Mouse (Mus musculus): ENCODE results near the gene Cdk5rap3. TPM values are rescaled to one million over a fixed set of nuclear protein-coding genes. Genes with fewer than 3 reads are reported as not detected.

The Cdk5rap3 gene
- polyA plus RNA-seq (2015; fragmentation: Nextera tagmentation; extraction: Ambion mirVana): 38.3 and 38.4 TPM in 2 replicates

DNA sequence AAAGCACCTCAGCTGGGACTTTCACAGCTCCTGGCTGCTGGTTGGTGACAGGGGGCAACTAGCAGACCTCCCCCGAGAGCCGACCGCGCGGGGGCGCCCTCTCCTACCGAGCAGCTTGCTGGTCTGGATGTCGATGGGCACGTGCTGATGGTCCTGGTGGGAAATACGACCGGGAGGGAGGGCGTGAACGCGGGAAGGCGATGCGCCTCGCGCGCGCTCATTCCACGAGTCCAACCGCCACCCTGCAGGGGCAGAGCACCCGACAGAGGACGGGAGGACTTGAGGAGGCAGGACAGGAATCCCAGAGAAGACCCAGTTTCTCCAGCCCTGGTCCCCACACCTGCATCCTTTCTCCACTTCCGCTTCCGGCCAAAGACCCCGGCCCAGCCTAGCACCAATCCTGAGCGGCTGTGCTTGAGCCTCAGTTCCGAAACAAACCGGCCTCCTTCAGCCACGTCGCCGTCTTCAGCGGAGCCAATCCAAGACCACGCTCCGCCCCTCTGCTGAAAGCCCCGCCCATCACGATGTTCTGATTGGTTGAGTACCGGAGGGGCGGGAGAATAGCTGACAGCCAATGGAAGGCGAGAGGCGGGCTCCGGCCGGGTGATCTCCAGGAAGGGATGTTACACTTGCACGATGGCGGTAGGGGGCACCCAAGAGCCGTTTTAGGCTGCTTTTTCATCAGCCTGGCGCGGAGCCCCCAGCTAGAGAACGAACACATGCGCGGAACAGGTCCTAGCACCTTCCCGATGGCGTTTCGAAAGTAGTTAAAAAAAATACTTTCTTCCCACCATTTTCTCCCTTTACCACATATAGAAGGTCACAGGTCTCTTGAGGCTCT, at the start of gene Cdk5rap3:
Cdk5rap3 (minus strand) TSS at position 453 of the 841 bp plus-strand sequence.
- Histone ChIP-seq H3K4me3 (ENCODE audit: low read depth, low read length) (peak within 1 kb of the TSS; percentile 63), H3K4me1 (ENCODE audit: insufficient read depth) (peaks cover 35% of the 10 kb centered on the region), H3K36me3 (replicated peaks; ENCODE audit: insufficient read depth, low read length) (peaks cover 9% of the 10 kb centered on the region), H3K4me2 (ENCODE audit: low read depth, low read length) (peak within 1 kb of the TSS; percentile 91), H3K9ac (replicated peaks) (peak within 1 kb of the TSS; percentile 75), H3K27me3 (ENCODE audit: insufficient read depth, low read length) (no peaks in the 10 kb centered on the region), H3K9me3 (ENCODE audit: low read length) (no peaks in the 10 kb centered on the region), H3K27ac (ENCODE audit: low read depth) (peak within 1 kb of the TSS; percentile 88)
- DNase-seq (peak; percentile 100), ATAC-seq (peak; percentile 91)
- WGBS (ENCODE audit: insufficient replicate concordance): 0% methylated on average over 55 of the region's 55 CpGs
- TF ChIP-seq CTCF (IDR thresholded peaks at IDR 0.05; ENCODE audit: low read depth): peak; percentile 97
- TF ChIP-seq EP300 (IDR thresholded peaks at IDR 0.05; ENCODE audit: low read depth): peak; percentile 82

DNA sequence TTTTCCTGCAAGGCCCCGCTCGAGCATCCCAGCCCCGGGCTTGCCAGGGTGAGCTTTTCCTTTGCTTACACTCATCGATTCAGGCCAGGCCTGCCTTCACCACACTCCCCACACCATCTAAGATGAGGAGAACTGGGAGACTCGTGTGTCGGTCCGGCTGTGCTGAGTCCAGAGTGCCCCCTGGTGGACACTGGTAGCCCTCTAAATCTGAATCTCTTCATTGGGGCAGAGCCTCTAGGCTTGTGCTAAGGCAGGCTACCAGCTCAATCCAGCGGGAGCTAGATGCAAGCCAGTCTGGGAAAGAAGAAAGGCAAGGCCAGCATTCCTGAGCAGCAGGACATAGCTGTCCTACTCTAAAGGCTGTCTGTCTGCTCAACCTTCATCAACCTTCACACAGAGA, 47.3 kb upstream of the Cdk5rap3 start:
- Histone ChIP-seq H3K9ac (replicated peaks) (no peak overlapping the region), H3K9me3 (ENCODE audit: low read length) (no peaks in the 10 kb centered on the region), H3K4me3 (ENCODE audit: low read depth, low read length) (no peak overlapping the region), H3K36me3 (replicated peaks; ENCODE audit: insufficient read depth, low read length) (peaks cover 54% of the 10 kb centered on the region), H3K27ac (ENCODE audit: low read depth) (peak overlapping the region; percentile 12; the same call in 1 of the 2 replicates), H3K4me2 (ENCODE audit: low read depth, low read length) (no peak overlapping the region), H3K4me1 (ENCODE audit: insufficient read depth) (peaks cover 19% of the 10 kb centered on the region), H3K27me3 (ENCODE audit: insufficient read depth, low read length) (no peaks in the 10 kb centered on the region)
- ATAC-seq (peak; percentile 71), DNase-seq (peak; percentile 91)
- TF ChIP-seq CTCF (IDR thresholded peaks at IDR 0.05; ENCODE audit: low read depth) (peak; percentile 98), EP300 (IDR thresholded peaks at IDR 0.05; ENCODE audit: low read depth) (no peak)
- WGBS (ENCODE audit: insufficient replicate concordance): 26% methylated on average over 8 of the region's 8 CpGs

DNA sequence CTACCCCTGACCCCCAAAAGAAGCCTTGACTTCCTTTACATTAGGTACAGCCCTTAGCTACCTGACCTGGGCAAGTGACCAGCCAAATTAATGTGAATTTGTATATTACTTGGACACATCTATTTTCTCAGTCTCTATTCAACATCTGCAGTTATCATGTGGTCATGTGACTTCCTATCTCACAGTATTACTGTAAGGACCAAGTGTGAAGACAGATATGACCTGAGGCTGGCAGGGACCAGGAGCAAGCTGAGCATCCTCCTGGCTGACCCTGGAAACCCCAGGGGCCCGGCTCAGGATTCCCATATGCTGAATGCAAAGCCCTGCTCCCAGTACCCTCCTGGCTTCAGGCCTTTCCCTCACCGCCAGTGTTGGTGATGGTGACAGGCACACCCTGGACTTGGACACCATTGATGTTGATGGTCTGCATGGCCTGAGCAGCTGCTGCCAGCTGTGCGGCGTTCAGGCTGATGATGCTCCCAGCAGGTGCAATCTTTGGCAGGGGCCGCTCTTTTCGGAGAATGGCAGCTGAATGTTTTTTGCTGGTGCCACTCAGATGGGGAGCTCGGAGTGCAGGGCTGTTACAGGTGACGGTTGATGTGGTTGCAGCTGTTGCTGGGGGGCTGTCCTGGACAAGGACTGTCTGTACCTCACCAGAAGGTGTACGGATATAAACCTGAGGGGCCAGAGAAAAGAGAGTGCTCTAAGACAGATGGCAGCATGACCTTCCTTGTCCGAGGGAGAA, 40.9 kb upstream of the Cdk5rap3 start:
- peaks cover 24% of the 10 kb centered on the region for H3K4me1 ChIP-seq (ENCODE audit: insufficient read depth)

DNA sequence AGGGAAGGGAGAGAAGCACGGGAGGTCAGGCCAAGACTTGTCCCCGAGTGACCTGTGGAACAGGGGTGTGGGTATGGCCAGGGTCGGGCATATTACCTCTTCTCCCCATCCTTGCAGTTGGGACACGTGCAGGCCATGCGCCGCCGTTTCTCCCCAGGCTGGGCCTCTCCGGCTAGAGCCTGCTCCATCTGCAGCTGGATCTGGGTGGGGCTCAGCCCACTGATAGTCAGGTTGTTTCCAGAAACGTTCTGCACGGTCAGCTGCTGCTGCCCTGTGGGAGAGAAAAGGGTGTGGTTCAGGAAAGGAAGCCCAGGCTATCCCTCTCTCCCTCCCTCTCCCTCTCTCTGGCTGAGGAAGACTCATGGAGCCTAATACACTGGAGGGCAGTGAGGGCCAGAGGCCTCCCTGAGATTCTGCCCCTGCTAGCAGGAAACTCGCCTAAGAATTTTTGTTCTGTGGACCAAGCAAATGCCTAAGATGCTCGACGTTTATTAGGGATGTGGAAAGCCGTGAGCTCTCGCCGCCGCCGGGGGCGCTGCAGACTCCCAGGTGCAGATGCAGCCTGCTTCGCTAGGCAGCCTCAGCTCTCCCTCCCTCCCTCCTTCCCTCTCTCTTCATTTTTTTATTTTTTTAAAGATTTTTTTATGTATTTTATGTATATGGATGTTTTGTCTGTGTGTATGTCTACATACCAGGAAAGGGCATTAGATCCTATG, 39.9 kb upstream of the Cdk5rap3 start:
- Histone ChIP-seq H3K9me3 (ENCODE audit: low read length) (no peaks in the 10 kb centered on the region), H3K36me3 (replicated peaks; ENCODE audit: insufficient read depth, low read length) (peaks cover 94% of the 10 kb centered on the region), H3K9ac (replicated peaks) (no peak overlapping the region), H3K4me1 (ENCODE audit: insufficient read depth) (peaks cover 24% of the 10 kb centered on the region), H3K27me3 (ENCODE audit: insufficient read depth, low read length) (no peaks in the 10 kb centered on the region), H3K27ac (ENCODE audit: low read depth) (peak overlapping the region; percentile 66), H3K4me3 (ENCODE audit: low read depth, low read length) (no peak overlapping the region), H3K4me2 (ENCODE audit: low read depth, low read length) (peak overlapping the region; percentile 42)
- peak; percentile 84 for TF ChIP-seq EP300 (IDR thresholded peaks at IDR 0.05; ENCODE audit: low read depth)
- TF ChIP-seq CTCF (IDR thresholded peaks at IDR 0.05; ENCODE audit: low read depth): peak; percentile 63
- 60% methylated on average over 20 of the region's 20 CpGs for WGBS (ENCODE audit: insufficient replicate concordance)
- ATAC-seq (peak; percentile 92), DNase-seq (peak; percentile 70)

More for the DNA sequence above, 40.9 kb upstream of the Cdk5rap3 start:
- H3K27ac ChIP-seq (ENCODE audit: low read depth): peak overlapping the region; percentile 66
- H3K27me3 ChIP-seq (ENCODE audit: insufficient read depth, low read length): no peaks in the 10 kb centered on the region
- TF ChIP-seq EP300 (IDR thresholded peaks at IDR 0.05; ENCODE audit: low read depth): peak; percentile 57; the same call in 1 of the 2 replicates
- no peak for TF ChIP-seq CTCF (IDR thresholded peaks at IDR 0.05; ENCODE audit: low read depth)
- H3K4me2 ChIP-seq (ENCODE audit: low read depth, low read length): peak overlapping the region; percentile 26; the same call in 1 of the 2 replicates
- 88% methylated on average over 10 of the region's 10 CpGs for WGBS (ENCODE audit: insufficient replicate concordance)
- H3K9me3 ChIP-seq (ENCODE audit: low read length): no peaks in the 10 kb centered on the region
- H3K36me3 ChIP-seq (replicated peaks; ENCODE audit: insufficient read depth, low read length): peaks cover 95% of the 10 kb centered on the region
- no peak overlapping the region for H3K4me3 ChIP-seq (ENCODE audit: low read depth, low read length)
- DNase-seq: no peak
- no peak for ATAC-seq
- no peak overlapping the region for H3K9ac ChIP-seq (replicated peaks)

DNA sequence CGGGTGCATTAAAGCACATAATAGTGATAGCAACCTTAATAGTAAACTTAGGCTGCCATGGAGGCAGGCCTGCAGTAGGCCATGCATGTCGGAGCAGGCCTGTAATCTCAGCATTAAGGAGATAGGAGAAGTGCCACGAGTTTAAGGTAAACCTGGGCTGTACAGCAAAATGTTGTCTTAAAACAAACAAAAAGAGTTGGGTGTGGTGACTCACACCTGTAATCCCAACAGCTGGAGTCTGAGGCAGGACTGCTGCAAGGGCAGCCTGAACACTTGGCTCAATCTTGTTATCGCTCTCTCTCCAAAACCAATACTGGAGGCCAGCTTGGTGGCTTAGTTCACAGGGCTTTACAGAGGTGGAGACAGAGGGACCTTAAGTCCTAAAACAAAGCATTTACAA, 38.8 kb upstream of the Cdk5rap3 start:
- peaks cover 24% of the 10 kb centered on the region for H3K4me1 ChIP-seq (ENCODE audit: insufficient read depth)
- peaks cover 95% of the 10 kb centered on the region for H3K36me3 ChIP-seq (replicated peaks; ENCODE audit: insufficient read depth, low read length)
- H3K9ac ChIP-seq (replicated peaks): no peak overlapping the region
- 0 out of 2 replicates have a peak overlapping the region, but pooled peaks have one; percentile 34 for H3K27ac ChIP-seq (ENCODE audit: low read depth)
- TF ChIP-seq CTCF (IDR thresholded peaks at IDR 0.05; ENCODE audit: low read depth) (no peak), EP300 (IDR thresholded peaks at IDR 0.05; ENCODE audit: low read depth) (no peak)
- DNase-seq (no peak), ATAC-seq (no peak)
- H3K27me3 ChIP-seq (ENCODE audit: insufficient read depth, low read length): no peaks in the 10 kb centered on the region
- 0 out of 2 replicates have a peak overlapping the region, but pooled peaks have one; percentile 6 for H3K4me2 ChIP-seq (ENCODE audit: low read depth, low read length)
- H3K4me3 ChIP-seq (ENCODE audit: low read depth, low read length): no peak overlapping the region
- WGBS (ENCODE audit: insufficient replicate concordance): 75% methylated on average over 4 of the region's 4 CpGs
- no peaks in the 10 kb centered on the region for H3K9me3 ChIP-seq (ENCODE audit: low read length)
